Mouse (Mus musculus) hindbrain, embryonic 14.5 days (tissue): ENCODE data around the gene Baz2b. TPM values are rescaled to one million over a fixed set of nuclear protein-coding genes. Genes with fewer than 3 reads are reported as not detected.

Experiments used
- ATAC-seq: fragments of 200-750 bp; cut with Nextera tagmentation; 2 replicates; pipeline ENCODE4 v1.8.0; 2017; ENCODE audit warnings: moderate number of reproducible peaks, mild to moderate bottlenecking, moderate TSS enrichment, moderate library complexity; ENCODE audit not compliant: low FRiP score
- DNase-seq: peaks from one replicate; pipeline ENCODE4 v3.0.0-alpha.2; 2015; ENCODE audit warnings: low spot score
- H3K27ac ChIP-seq: fragments of 300-500 bp; sonication (generic); 2 replicates; pipeline ENCODE4 v1.5.1; 2014; ENCODE audit warnings: mild to moderate bottlenecking, moderate library complexity
- H3K27me3 ChIP-seq: fragments of 300-500 bp; sonication (generic); 2 replicates; pipeline ENCODE4 v1.6.1; 2014; ENCODE audit warnings: mild to moderate bottlenecking, low read length, mixed read lengths; ENCODE audit not compliant: control insufficient read depth, insufficient read depth
- H3K36me3 ChIP-seq: fragments of 300-500 bp; sonication (generic); replicated peaks from 2 replicates; pipeline ENCODE4 v1.6.1; 2014; ENCODE audit not compliant: control insufficient read depth, insufficient read depth
- H3K4me1 ChIP-seq: fragments of 300-500 bp; sonication (generic); replicated peaks from 2 replicates; pipeline ENCODE4 v1.6.1; 2014; ENCODE audit warnings: antibody characterized with exemption, low read length, mixed read lengths; ENCODE audit not compliant: control insufficient read depth, insufficient read depth
- H3K4me2 ChIP-seq: fragments of 300-500 bp; sonication (generic); replicated peaks from 2 replicates; pipeline ENCODE4 v1.6.1; 2014; ENCODE audit warnings: mild to moderate bottlenecking, moderate library complexity
- H3K4me3 ChIP-seq: fragments of 300-500 bp; sonication (generic); replicated peaks from 2 replicates; pipeline ENCODE4 v1.5.1; 2014; ENCODE audit warnings: mild to moderate bottlenecking, low read length
- H3K9ac ChIP-seq: fragments of 300-500 bp; sonication (generic); 2 replicates; pipeline ENCODE4 v1.6.1; 2014
- H3K9me3 ChIP-seq: fragments of 300-500 bp; sonication (generic); 2 replicates; pipeline ENCODE4 v1.6.1; 2016; ENCODE audit warnings: low read length; ENCODE audit not compliant: control insufficient read depth
- WGBS: fragments of 180-500 bp; shearing (Covaris S2); extraction: QIAGEN DNeasy Blood & Tissue Kit; methylation state at CpG from one replicate; pipeline ENCODE4 v1.1.7; 2014; 5-methylcytosine and 5-hydroxymethylcytosine counted together
- polyA plus RNA-seq: library from polyadenylated mRNA; unstranded; fragments of >200 nt; fragmentation: Nextera tagmentation; extraction: Ambion mirVana; gene quantifications from 2 replicates; pipeline ENCODE4 v1.2.1, GENCODE M21; 2014

Baz2b gene
- polyA plus RNA-seq, 1 experiment from 2014 or later = 81.2 TPM

- H3K9ac ChIP-seq = no peak overlapping the region
- 84% methylated on average over 1 of the region's 1 CpGs for WGBS
- DNase-seq = no peak
- H3K9me3 ChIP-seq = no peaks in the 10 kb centered on the region
- no peak overlapping the region for H3K4me3 ChIP-seq
- H3K4me2 ChIP-seq = no peak overlapping the region
- peaks cover 5% of the 10 kb centered on the region; the same call in 1 of the 2 replicates for H3K4me1 ChIP-seq
- H3K27ac ChIP-seq = no peak overlapping the region
- no peaks in the 10 kb centered on the region for H3K36me3 ChIP-seq
- H3K27me3 ChIP-seq = no peaks in the 10 kb centered on the region
- ATAC-seq = no peak; the same call in 1 of the 2 replicates
Observed at GRCm38 (mm10) chr2:60223489-60223888, 13.8 kb upstream of the Baz2b start.

GRCm38 (mm10) chr2:60221954-60222353 lies 12.3 kb upstream of the Baz2b start:
- ATAC-seq (no peak), DNase-seq (no peak)
- Histone ChIP-seq H3K27me3 (no peaks in the 10 kb centered on the region), H3K27ac (no peak overlapping the region), H3K4me3 (no peak overlapping the region), H3K4me2 (no peak overlapping the region), H3K4me1 (peaks cover 11% of the 10 kb centered on the region), H3K9ac (no peak overlapping the region), H3K9me3 (no peaks in the 10 kb centered on the region), H3K36me3 (no peaks in the 10 kb centered on the region)
- 77% methylated on average over 2 of the region's 2 CpGs for WGBS

GRCm38 (mm10) chr2:60221236-60221635 lies 11.6 kb upstream of the Baz2b start:
- H3K4me2 ChIP-seq = no peak overlapping the region; the same call in 1 of the 2 replicates
- H3K27ac ChIP-seq = no peak overlapping the region
- WGBS = 46% methylated on average over 6 of the region's 6 CpGs
- H3K27me3 ChIP-seq = no peaks in the 10 kb centered on the region
- H3K9ac ChIP-seq = no peak overlapping the region
- H3K36me3 ChIP-seq = no peaks in the 10 kb centered on the region; the same call in 1 of the 2 replicates
- DNase-seq (no peak), ATAC-seq (no peak)
- no peaks in the 10 kb centered on the region for H3K9me3 ChIP-seq
- no peak overlapping the region for H3K4me3 ChIP-seq
- H3K4me1 ChIP-seq = peaks cover 11% of the 10 kb centered on the region

GRCm38 (mm10) chr2:60217620-60218019 lies 8.0 kb upstream of the Baz2b start:
- Histone ChIP-seq H3K9me3 (no peaks in the 10 kb centered on the region), H3K4me3 (no peak overlapping the region), H3K4me2 (no peak overlapping the region), H3K27me3 (no peaks in the 10 kb centered on the region), H3K4me1 (peaks cover 22% of the 10 kb centered on the region), H3K9ac (no peak overlapping the region), H3K27ac (no peak overlapping the region), H3K36me3 (peaks cover 9% of the 10 kb centered on the region; the same call in 1 of the 2 replicates)
- DNase-seq = no peak
- no peak for ATAC-seq
- 90% methylated on average over 6 of the region's 6 CpGs for WGBS

- Histone ChIP-seq H3K36me3 (peaks cover 9% of the 10 kb centered on the region; the same call in 1 of the 2 replicates), H3K27me3 (no peaks in the 10 kb centered on the region), H3K4me3 (no peak overlapping the region), H3K9me3 (no peaks in the 10 kb centered on the region), H3K4me2 (no peak overlapping the region), H3K9ac (no peak overlapping the region), H3K4me1 (peaks cover 30% of the 10 kb centered on the region), H3K27ac (no peak overlapping the region)
- DNase-seq (no peak), ATAC-seq (no peak)
- 95% methylated on average over 4 of the region's 4 CpGs for WGBS
Observed at GRCm38 (mm10) chr2:60216547-60217153, 7.0 kb upstream of the Baz2b start.

- no peak overlapping the region for H3K9ac ChIP-seq
- H3K4me2 ChIP-seq = no peak overlapping the region
- H3K27me3 ChIP-seq = no peaks in the 10 kb centered on the region
- DNase-seq = no peak
- ATAC-seq = no peak
- H3K27ac ChIP-seq = no peak overlapping the region
- 95% methylated on average over 2 of the region's 2 CpGs for WGBS
- peaks cover 9% of the 10 kb centered on the region; the same call in 1 of the 2 replicates for H3K36me3 ChIP-seq
- no peaks in the 10 kb centered on the region for H3K9me3 ChIP-seq
- H3K4me3 ChIP-seq = no peak overlapping the region
- H3K4me1 ChIP-seq = peaks cover 35% of the 10 kb centered on the region
Observed at GRCm38 (mm10) chr2:60214683-60215082, 5.0 kb upstream of the Baz2b start.

GRCm38 (mm10) chr2:60212488-60212887 lies 2.8 kb upstream of the Baz2b start:
- Histone ChIP-seq H3K4me1 (peaks cover 43% of the 10 kb centered on the region), H3K4me2 (peak overlapping the region; percentile 89; the same call in 1 of the 2 replicates)

GRCm38 (mm10) chr2:60210821-60211220 lies 1.2 kb upstream of the Baz2b start:
- Histone ChIP-seq H3K4me1 (peaks cover 39% of the 10 kb centered on the region), H3K9me3 (no peaks in the 10 kb centered on the region), H3K4me2 (peak overlapping the region; percentile 89), H3K27ac (no peak overlapping the region), H3K36me3 (peaks cover 14% of the 10 kb centered on the region; the same call in 1 of the 2 replicates), H3K27me3 (no peaks in the 10 kb centered on the region), H3K4me3 (peak overlapping the region; percentile 93), H3K9ac (peak overlapping the region; percentile 91)
- WGBS = 22% methylated on average over 5 of the region's 5 CpGs
- DNase-seq = no peak
- no peak for ATAC-seq

More at GRCm38 (mm10) chr2:60212488-60212887, 2.8 kb upstream of the Baz2b start:
- H3K9ac ChIP-seq = no peak overlapping the region
- H3K27me3 ChIP-seq = no peaks in the 10 kb centered on the region
- ATAC-seq (no peak), DNase-seq (no peak)
- H3K27ac ChIP-seq = no peak overlapping the region
- H3K4me3 ChIP-seq = no peak overlapping the region
- H3K9me3 ChIP-seq = no peaks in the 10 kb centered on the region
- peaks cover 9% of the 10 kb centered on the region; the same call in 1 of the 2 replicates for H3K36me3 ChIP-seq

- peak overlapping the region; percentile 93 for H3K4me3 ChIP-seq
- no peaks in the 10 kb centered on the region for H3K9me3 ChIP-seq
- H3K36me3 ChIP-seq = peaks cover 16% of the 10 kb centered on the region; the same call in 1 of the 2 replicates
- DNase-seq (peak; percentile 55), ATAC-seq (peak; percentile 28; the same call in 1 of the 2 replicates)
- peaks cover 3% of the 10 kb centered on the region; the same call in 1 of the 2 replicates for H3K27me3 ChIP-seq
- H3K4me1 ChIP-seq = peaks cover 34% of the 10 kb centered on the region
- H3K27ac ChIP-seq = peak overlapping the region; percentile 94
- WGBS = under 1% methylated on average over 31 of the region's 35 CpGs
- H3K9ac ChIP-seq = peak overlapping the region; percentile 91
- H3K4me2 ChIP-seq = peak overlapping the region; percentile 66
Observed at GRCm38 (mm10) chr2:60209122-60209611, 472 bp downstream of the Baz2b start.
